Mouse (Mus musculus) left cerebral cortex, adult 8-10 months (tissue): ENCODE results near the gene Clasp1. TPM values are rescaled to one million over a fixed set of nuclear protein-coding genes. Genes with fewer than 3 reads are reported as not detected.

Source experiments
- DNase-seq, 2 experiments: peaks; one replicate each; pipeline ENCODE4 v3.0.0; 2022; ENCODE audit warnings: low spot score in 2 of 2
- total RNA-seq, 4 experiments: library from RNA; stranded (reverse); gene quantifications; 2 replicates each; pipeline ENCODE4 v1.2.4; 2022

Gene Clasp1
- 100 to 1,000 TPM; 104 to 124 (median 113) TPM for total RNA-seq

DNA sequence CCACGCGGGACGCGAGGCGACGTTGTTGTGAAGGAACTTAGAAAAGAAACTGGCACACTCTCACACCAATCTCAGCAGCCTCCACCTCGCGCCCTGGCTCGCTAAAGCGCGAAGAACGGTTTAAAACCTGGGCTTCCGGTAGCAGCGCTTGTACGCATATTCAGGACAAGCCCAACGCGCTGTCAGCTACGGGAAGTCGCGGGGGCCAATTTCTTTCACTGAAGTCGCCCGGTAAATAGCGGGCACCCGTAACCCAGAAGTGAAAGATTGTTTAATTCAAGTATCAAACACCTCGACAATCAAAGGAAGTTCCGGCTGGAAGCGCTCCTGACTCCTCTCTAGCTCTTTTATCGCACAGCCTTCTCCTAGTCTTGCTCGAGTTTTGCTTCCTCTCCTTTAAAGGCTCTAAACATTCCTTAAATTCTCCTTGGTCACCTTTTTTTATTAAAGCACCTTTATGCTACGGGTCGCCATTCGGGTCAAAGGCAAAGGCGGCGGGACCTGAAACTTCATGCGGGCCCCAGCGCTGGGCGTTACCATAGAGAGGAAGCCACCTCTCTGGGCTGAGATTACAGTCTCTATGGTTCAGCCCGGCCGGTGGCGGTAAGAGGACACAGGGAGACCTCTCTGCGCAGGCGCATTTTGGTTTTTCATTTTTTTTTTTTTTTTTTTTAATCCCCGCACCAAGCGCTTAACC, at the start of gene Clasp1:
Gene Clasp1, plus strand, starts transcription at position 302 of the 697 bp plus-strand sequence.
- peak; percentile 92 to 95 for DNase-seq

DNA sequence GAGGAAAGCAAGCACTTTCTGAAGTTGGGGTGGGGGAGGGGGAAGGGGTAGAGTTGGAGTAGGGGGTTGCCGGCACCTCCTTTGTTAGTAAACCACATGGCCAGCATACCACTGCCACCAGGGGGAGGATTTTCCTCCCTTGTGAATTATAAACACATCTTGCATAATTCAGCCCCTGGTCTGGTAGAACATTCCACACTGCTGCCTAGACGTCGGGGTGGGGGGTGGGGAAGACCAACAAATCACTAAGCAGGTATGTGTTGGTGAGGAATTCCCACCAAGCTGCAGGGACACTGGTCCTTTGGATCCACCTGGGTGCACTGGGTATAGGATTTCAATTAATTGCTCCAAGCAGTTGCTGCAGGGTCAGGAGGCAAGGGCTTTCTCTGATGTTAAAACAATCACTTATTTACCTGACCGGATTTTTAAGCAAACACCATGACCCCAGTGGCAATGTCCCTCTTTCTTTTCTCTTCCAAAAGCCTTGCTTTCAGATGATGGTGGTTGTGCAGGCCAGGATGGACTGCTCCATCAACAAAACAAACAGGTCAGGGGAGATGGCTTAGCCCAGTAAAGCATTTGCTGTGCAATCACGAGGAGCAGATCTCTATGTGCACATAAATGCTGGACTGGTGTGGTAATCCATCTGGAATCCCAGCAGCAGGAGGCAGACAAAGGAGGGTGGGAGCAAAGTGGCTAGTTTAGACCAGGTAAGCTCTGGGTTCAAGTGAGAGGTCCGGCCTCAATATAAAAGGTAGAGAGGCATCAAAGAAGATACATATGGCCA, 45.0 kb upstream of the Clasp1 start:
- no peak for DNase-seq

DNA sequence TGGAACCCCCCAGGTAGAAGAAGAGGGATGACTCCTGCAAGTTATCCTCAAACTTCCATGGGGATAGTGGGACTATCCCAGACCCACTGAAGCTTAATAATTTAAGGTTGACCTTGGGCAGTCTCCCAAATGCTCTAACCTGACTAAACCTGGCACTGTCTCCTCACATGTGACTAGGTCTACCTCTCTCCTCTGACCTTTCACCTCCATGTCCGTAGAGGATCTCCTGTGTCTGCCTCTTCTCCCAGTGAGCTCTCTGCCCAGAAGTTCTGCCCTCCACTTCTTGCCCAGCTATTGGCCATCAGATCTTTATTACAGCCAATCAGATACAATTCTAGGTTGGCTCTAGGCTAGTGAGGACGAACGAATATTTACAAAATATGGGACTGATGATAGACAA, 38.9 kb upstream of the Clasp1 start:
- no peak for DNase-seq

DNA sequence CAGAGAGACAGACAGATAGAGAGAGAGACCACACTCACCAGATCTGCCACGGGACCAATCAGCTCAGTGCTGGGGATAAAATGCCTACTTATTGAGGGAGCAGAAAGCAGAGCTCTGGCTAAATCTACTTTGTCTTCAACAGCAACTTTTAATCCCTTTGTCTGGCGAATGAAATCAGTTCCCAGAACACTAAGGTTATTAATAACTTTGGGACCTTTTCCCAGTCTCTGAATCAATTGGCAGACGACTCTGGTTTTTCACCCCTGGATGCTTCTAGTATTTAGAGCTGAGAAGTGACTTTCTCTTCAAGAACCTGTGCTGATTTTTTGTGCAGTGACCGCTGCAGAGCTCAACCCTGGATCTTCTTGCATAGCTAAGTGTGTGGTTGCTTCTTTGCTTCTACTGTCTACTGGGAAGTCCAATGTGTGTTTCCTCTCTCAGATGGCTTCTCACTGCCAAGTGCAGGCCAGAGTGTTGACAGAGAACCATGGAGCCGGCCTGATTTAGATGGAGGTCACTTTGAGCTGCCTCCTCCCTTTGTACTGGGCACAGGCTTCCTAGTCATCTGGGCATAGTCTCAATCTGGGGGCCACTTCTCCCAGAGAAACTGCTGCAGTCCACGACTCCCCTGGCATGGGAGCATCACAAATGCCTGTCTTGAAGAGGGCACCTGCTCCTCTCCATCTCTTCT, 29.6 kb upstream of the Clasp1 start:
- no peak for DNase-seq

DNA sequence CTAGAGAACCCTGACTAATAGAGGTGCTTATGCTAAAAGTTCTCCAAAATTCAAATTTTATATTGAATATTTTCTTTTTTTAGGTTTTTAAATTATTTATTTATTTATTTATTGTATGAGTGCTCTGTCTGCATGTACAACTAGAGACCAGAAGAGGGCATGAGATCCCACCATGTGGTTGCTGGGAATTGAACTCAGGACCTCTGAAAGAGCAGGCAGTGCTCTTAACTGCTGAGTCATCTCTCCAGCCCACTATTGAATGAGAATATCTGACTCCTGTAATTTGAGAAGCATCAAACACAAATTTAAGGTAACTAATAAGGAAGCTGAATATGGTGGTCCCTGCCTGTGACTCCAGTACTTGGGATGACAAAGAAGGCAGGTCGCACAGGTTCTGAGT, 20.9 kb upstream of the Clasp1 start:
- no peak for DNase-seq

DNA sequence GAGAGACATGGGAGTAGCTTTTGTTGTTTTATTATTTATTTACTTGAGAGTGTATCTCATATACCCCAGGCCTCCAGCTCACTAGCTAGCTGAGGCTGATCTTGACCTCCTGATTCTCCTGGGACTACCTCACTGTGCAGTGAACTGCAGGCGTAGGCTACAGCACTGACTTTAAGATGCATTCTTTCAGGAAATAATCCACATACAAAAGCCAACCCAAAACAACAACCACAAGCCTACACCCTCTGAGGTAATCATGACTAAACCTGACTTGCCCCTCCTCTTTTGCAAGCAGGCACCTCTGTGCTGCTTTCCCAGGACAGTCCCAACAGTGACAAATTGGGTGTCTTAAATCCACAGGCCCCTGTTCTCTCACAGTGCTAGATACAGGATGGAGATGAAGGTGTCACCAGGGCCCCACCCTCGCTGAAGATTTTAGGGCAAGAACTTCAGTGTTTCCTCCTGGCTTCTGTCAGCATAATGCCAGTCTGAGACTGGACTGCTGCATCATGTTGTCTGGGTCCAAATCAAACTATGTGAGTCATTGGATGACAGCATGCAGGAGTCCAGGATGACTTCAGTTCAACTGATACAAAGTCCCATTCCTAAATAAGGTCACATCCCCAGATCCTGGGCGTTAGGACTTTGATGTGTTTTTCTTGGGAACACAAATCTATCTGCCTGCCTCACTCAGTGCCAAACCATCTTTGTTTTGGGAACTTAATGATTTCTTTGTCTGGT, 20.0 kb upstream of the Clasp1 start:
- no peak for DNase-seq

DNA sequence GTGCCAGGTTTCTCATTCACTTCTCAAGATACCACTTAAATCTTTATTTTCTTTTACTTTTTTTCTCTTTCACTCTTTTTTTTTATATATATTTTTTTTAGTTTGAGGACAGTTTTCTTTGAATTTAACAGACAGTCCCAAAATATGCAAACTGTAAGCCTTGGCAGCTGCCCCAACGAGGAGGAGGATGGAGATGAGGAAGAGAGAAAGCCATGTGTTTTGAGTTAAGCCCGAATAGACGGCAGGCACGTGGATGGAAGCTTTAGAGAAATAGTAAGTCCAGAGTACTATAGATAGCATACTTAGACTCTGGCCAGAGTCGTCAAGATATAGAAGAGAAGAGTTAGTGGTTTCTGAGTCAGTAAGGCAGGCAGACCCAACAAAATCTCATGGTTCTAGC, 11.1 kb upstream of the Clasp1 start:
- no peak for DNase-seq

DNA sequence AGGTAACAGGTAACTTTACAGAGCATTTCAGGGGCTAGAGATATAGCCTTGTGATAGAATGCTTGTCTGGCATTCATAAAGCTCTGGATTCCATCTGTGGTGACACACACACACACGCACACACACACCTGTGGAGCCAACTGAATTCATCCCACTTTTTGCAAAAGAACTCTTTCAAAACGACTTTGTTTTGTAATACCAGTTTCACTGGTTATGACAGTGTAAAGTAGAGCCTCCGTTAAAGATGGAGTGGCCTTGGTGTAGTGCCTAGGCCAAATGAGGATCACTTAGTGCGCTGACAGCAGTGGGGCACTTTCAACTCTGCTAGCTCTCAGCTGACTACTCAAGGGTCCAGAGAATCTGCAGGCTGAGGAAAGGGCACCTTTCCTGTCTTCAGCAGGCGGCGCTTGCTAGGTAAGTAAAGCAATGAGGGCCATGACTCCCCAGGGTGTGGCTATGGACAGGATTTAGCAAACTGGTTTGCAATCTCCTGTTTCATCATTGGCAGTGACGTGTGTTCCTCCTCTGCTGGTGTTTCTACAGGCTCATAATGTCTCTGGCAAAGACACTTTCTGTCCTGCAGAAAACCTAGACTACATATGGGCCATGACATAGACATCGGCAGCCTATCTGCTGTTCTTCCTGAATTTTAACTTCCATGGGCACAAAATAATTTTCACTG, 8.6 kb upstream of the Clasp1 start:
- no peak for DNase-seq

DNA sequence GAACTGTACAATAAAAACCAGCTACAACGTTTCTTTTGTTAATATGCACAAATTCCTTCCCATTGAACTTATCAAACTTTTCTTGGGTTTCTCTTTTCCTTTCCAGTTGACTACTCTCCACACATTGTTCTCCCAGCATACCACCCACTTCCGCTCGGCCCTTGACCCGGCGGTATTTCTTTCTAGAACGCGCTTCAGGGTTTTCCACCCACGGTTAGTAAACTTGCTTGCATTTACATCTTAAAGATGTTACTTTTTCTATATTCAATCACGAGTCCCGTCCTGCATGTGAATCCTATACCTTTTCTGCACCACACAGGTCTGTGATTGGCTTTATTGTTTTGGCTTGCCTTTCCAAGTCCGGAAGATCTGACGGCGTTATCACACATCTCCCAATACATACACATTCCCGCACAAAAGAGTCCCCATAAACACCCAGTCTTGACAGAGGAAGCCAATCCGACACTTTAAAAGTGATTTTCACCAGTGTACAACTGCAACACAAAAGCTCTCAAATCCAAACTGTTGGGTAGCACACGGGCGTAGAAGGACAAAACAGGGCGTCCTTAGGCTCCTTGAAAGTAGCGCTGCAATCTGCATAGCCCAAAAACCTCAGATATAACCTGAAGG, 616 bp upstream of the Clasp1 start:
- peak in 1 of 2 experiments; percentile 54 for DNase-seq

DNA sequence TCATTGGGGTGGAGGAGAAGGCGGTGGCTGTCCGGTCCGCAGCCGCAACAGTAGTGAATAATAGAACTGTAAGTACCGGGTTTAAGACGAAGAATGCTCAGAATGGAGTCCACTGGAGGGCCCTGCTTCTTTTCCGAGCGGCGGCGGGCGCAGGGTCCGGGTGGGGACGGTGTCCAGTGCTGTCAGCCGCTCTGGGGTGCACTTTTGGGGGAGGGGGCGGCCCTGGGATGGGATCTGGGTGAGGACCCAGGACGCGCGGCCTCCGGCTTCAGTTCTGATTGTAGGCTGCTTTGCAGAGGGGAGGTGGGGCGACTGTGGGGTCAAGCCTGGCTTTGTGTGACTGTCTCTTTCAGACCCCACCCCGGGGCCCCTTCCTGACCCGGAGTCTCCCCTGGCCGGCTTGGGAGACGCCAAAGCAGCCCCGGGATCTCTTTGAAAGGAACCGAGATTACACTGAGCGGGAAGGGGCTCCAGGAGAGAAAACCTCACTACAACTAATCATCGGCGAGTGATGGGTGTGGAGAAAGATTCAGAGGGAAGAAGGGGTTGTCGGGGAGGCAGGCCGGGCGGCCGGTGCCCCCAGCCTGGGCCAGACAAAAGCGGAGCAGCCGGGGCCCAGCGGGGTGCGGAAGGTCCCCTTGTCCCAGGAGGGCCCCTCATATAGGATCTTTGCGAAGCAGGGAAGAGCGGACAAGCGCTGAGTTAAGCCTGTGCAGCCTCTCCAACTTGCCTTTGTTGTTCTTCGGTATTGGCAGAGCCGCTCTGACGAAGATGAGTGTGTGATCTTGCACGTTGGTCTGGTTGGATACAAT, 802 bp downstream of the Clasp1 start:
- DNase-seq, result peak; percentile 42 to 68

DNA sequence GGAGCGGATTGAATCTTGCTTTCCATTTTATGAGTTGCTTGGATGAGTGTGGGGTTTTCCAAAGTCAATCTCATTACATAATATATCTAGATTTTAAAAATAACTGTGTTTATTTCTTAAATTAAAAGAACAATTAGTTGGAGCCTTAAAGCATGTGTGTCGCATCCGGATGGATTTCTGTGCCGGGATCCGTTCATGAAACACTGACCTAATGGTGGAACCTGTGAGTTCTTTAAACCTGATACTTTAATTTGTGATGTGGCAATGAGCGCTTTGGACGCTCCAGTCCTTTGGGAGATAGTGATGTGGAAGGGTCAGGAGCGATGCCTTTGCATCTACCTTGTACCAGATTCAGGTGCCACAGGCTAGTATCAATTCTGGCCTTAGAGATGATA, 1.4 kb downstream of the Clasp1 start:
- DNase-seq, result no peak

DNA sequence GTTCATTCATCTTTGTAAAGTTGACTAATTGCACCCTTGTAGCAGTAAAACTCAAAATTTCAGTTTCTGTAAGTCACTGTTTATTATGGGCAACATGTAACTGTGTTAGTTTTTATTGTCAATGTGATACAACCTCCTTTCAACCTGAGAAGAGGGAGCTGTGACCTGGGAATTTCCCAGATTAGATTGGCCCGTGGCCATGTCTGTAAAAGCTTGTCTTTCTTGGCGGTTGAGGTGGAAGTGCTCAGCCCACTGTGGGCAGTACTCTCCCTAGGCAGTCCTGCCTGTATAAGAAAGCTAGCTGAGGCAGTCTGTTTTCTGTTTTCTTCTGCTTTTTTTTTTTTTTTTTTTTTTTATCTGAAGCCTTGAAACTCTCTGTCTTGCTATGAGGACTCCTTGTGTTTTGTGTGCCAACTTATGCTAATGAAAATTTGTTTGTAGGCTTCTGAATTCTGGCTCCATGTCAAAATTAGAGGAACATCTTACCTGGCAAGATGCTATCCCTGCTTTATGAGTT, 2.1 kb downstream of the Clasp1 start:
- no peak for DNase-seq

DNA sequence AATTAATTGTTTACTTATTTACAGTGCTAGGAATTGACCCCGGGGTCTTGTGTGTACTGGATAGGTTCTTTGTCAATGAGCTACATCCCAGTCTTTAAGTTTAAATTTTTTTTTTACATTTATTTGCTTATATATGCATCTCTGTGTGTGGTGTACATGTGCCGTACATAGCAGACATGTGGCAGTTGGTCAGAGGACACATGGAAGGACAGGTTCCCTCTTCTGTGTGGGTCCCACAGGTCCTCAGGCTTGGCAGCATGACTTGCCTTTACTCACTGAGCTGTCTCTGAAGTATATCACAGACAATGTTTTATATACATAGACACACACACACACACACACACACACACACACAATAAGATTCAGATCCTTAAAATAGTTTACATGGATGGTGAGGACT, 3.4 kb downstream of the Clasp1 start:
- no peak for DNase-seq

DNA sequence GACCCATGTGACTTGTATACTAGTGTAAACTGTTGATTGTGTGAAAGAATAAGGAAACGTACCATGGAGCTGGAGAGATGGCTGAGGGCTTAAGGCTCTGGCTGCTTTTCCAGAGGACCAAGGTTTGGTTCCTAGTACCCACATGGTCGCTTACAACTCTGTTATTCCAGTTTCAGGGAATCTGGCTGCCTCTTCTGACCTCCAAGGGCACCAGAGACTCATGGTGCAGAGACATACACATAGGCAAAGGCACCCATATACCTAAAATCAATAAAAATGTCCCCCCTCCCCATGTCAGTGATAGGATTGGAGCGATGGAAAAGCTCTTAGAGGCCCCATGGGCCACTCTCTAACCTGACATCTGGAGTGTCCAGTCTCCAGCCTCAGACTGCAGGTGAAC, 5.1 kb downstream of the Clasp1 start:
- DNase-seq, result no peak

DNA sequence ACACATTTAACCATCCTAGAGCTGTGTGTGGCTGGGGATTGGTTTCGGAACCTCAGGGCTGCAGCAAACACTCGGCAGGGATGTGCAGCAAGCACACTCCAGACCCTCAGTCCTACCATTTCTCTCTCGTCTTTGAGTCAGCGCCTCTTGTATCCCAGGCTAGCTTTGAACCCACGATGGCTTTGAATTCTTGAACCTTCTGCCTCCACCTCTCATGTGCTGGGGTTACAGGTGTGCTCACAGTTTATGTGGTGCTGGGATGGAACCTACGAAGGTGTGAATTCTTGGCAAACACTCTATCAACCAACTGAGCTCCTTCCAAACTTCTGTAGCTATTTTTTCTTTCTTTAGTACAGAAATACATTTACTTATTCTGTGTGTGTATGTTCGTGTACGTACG, 9.0 kb downstream of the Clasp1 start:
- no peak for DNase-seq

DNA sequence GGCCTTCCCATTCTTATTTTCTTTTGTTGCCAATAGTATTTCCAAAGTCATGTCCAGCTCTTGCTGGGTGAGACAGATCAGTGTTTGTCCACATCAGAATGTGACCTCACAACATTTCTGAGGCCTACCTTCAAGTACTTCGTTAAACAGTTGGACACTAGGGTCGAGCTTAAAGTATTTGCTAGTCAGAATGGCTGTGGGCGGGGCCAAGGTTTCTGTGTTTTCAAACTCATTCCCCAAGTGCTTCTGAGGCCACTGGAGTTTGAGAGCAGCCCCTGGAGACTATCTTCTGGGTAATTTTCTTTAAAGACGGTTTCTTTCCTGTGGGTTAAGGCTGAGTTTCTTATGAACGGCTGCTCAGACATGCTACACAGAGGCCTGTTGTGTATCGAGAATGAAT, 9.7 kb downstream of the Clasp1 start:
- DNase-seq, result no peak

DNA sequence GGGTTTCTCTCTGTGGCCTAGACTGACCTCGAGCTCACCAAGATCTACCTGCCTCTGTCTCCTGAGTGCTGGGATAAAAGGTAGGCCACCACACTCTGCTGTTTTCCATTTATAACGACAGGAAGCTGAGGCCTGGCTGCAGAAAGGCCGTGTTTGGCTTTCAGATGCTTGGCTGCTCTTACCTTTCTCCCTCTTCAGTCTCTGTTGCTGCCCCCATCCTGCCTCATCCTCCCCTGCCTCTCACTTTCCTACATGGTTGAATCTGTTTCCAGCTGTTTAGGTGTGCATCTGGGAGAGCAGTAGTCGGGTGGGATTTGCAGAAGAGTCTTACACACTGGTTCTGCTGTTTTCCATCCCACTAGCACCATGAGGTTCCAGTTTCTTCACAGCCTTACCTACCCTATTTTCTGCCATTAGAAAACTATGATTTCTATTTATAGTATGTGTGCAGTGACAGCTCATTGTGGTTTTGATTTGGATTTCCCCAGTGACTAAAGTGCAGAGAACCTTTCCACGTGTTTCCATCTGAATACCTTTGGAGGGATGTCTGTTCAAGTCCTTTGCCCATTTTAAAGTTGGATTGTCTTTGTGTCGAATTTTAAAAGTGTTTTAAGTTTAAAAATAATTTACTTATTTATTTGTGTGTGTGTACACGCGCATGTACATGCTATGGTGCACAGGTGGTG, 10.9 kb downstream of the Clasp1 start:
- no peak for DNase-seq

DNA sequence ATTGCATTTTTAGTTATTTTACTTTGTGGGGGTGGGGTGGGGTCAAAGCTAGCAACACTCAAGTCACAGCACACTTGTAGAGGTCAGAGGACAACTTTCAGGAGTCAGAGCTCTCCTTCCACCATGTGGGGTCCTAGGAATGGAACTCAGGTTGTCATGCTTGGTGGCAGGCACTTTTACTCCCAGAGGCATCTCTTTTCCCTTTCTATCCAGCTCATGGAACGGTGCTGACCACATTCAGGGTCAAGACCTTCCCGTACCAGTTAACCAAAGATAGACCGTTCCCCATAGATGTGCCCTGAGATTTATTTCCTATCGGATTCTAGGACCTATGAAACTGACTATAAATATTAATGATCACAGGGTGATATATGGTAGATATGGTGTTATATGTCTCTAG, 13.1 kb downstream of the Clasp1 start:
- DNase-seq, result no peak

DNA sequence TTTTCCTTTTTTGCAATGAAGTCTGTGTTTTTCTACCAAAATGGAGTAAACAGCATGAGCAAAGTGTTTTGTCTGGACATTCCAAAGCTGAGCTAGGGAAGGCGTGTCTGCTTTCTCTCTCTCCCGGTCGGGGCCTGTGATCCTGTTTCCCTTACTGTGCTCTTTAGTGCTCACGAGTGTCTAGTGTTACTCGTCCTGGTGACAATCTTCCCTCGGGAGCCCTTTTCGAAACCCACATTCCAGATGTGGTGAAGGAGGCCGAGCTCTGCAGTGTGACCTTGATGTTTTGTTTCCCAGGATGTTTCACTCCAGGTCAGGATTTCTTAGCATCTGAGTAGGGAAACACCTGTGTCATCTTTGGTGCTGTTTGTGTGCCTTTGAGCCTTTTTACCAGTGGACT, 13.7 kb downstream of the Clasp1 start:
- DNase-seq, result no peak
